Mouse (Mus musculus) frontal cortex, postnatal 25 days (tissue): ENCODE results near the gene Crabp2.

ENCODE experiments used
- DNase-seq, 2 experiments: peaks; one replicate each; pipeline ENCODE4 v3.0.0; 2022; ENCODE audit warnings: low spot score in 2 of 2

Crabp2 gene

DNA sequence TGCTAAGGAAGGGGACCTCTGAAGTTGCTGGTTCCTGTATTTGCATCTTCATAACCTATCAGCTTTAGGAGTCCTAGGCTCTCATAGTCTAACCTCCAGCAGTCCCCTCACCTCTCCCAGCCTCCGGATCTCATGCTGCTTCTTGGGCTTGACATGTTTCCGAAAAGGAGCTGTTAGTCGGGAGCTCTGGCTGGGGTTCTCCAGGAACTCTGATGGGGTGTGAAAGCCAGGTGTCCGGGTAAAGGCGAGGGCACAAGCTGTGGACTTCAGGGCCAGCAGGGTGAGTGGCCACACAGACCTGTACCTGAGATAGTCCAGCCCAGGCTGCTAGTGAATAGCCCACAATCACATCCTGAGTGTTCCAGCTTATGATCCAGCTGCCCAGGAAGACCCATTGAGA is 21.0 kb upstream of the Crabp2 start:
- no peak for DNase-seq

DNA sequence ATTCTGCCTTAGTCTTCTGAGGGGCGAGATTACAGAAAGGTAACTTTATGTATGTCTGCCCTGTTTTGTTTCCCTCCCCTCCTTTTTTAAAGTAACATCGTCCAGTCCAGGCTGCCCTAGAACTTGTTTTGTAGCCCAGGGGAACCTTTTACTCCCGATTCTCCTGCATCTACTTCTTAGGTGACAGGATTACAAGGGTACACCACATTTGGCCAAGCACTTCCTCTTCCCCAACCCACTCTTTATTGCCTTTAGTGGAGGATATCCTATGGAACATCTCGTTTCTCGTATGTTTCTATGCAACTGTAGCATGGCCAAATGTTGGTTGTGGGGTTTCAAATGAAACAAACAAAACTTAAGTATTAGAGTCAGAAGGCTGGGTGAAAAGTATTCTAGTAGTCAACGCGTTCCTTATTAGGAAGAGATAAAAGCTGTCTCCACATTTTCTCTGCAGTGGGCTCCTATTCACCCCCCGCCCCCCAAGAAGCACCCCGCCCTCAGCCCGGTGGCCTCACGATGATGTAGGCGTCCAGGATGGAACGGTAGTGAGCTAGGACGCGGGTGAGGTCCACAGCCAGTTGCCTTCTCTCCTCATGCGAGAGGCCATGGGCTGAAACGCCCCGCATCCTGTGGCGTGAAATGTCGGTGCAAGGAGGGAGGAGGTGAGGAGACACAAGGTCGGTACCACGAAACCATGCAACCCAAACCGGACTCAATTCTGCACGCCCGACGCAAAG is 19.0 kb upstream of the Crabp2 start:
- no peak for DNase-seq

- DNase-seq, result peak; percentile 92 to 95
Measured at GRCm38 (mm10) chr3:87930078-87930795, 18.2 kb upstream of the Crabp2 start, which contains the start of the genes Isg20l2 and Rrnad1. Gene Isg20l2 (plus strand): TSS chr3:87930314. Gene Rrnad1 (minus strand): TSS chr3:87930717.

DNA sequence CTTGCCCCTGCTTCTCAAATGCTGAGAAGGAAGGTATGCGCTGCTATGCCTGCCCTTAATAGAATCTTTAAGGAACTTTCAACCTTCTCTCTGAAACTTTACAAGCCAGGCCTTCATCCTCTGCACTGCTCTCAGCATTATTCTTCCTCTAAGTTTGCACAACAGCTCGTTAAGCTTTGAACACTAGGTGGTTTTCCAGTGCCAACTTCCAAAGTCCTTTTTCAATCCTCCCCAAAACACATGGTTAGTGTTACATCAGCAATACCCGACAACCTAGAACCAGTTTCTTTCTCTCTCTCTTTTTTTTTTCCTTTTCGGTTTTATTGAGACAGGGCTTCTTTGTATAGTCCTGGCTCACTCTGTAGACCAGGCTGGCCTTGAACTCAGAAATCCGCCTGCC is 14.4 kb upstream of the Crabp2 start:
- DNase-seq, result no peak

GRCm38 (mm10) chr3:87934501-87934900 is 14.0 kb upstream of the Crabp2 start:
- no peak for DNase-seq

- no peak for DNase-seq
Measured at GRCm38 (mm10) chr3:87935201-87935600, 13.3 kb upstream of the Crabp2 start.

DNA sequence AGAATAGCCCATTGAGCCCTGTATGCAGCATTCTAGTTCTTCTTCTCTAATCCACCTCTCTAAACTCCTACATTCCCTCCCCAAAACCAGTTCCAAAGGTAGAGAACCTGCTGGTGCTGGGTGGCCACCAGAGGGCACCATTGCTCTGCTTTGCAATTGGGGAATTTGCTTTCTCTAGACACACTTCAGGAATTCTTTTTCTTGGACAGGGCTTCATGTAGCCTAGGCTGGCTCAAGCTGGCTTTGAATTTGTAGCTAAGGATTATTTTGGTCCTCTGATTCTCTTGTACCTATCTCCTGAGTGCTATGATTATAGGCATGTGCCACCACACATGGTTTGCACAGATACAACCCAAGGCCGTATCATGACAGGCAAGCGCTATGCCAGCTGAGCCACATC is 12.7 kb upstream of the Crabp2 start:
- DNase-seq, result peak in 1 of 2 experiments; percentile 78

GRCm38 (mm10) chr3:87940611-87941010 is 7.9 kb upstream of the Crabp2 start:
- no peak for DNase-seq

GRCm38 (mm10) chr3:87942471-87942870 is 6.0 kb upstream of the Crabp2 start:
- DNase-seq, result no peak

- DNase-seq, result no peak
Measured at GRCm38 (mm10) chr3:87943586-87943985, 4.9 kb upstream of the Crabp2 start.

DNA sequence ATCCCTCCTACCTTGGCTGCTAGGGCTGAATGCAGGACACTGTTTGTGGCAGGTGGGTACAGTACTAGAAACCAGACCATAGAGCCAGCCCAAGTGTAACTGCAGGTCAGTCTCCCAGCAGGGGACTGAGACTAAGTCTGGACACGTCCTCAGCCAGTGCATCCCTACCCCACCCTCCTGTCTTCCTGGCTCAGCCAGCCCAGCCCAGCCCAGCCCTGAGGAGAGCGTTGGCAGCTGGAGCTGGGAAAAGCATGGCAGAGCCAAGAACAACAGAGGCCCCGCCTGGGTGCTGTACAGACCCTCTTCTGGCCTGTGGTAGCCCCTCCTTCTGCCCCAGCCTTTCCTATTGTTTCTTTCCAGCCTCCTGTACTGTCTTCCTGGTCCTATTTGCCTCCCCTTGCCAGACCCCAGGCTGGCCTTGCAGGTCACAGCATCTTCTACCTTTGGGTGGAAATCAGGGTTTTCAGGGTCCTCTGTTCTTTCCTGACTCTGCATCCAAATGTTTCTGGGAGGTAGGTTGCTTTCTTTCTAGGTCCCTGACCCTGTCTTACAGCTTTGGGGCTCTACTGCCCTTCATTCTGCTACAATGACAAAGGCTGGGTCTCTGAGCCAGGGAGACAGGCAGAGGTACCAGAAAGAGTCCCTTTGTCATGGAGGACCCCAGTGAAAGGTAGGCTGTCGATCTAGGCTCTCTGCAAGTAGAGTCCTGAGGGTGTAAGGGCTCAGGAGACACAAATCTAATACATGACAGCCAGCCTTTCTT is 3.4 kb upstream of the Crabp2 start:
- DNase-seq, result no peak

- no peak for DNase-seq
Measured at GRCm38 (mm10) chr3:87945781-87946540, 2.5 kb upstream of the Crabp2 start.

GRCm38 (mm10) chr3:87946541-87946860 is 2.0 kb upstream of the Crabp2 start:
- no peak for DNase-seq

- no peak for DNase-seq
Measured at GRCm38 (mm10) chr3:87947056-87947810, 1.2 kb upstream of the Crabp2 start.

DNA sequence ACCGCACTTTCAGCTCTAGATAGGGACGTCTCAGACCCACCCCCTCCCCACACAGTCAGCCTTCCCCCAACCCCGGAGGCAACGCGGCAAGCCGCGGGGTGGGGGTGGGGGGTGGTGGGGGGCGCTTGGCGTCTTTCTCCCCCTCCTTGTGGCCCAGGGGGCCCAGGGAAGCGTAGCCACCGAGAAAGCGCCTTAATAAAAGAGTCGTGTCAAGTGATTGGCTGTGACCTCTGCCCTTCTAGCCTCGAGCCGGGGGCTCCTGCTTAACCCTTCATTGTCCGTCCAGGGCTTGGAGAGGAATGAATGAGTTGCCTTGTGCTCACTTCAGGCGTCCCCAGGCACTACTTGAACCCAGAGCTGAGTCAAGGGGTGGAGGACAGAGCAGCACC is 661 bp upstream of the Crabp2 start:
- DNase-seq, result no peak

- DNase-seq, result no peak
Measured at GRCm38 (mm10) chr3:87949266-87949954, 944 bp downstream of the Crabp2 start.

DNA sequence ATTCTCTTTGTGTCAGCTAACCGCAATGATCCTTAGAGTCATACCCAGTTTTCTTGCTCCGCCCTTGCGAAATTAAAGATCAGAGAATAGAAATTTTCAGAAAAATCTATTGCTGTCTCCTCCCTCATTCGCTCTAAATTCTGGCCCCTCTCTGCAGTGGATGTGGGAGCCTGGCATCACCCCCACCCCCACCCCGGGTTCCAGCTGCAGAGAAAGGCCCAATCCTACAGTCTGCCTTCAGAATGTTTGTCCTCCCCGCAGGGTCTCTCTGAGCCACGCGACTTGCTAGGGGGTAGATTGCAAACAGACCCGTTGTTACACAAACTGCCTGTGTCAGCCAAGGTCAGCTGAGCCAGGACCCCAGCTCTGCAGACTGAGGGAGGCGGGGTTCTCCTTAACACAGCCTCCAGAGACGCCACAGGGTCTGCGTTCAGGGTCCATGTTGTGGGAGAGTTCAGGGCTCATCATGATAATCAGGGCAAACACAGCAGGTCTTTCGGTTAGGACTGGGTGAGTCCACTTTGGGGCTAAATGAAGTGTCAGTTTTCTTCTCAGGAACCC is 1.6 kb downstream of the Crabp2 start:
- DNase-seq, result no peak

DNA sequence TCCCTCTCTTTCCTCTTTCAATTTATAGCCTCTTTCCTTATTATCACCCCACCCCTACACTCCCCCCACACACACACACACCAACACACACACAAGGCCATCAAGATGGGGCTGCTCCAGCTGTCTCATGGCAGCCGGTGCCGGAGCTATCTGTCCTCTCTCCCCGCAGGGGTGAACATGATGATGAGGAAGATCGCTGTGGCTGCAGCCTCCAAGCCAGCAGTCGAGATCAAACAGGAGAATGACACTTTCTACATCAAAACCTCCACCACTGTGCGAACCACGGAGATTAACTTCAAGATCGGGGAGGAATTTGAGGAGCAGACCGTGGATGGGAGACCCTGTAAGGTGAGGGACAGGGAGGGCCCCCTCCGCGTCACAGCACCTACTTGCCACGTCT is 3.5 kb downstream of the Crabp2 start:
- no peak for DNase-seq

- DNase-seq, result no peak
Measured at GRCm38 (mm10) chr3:87952440-87952839, 4.0 kb downstream of the Crabp2 start.

DNA sequence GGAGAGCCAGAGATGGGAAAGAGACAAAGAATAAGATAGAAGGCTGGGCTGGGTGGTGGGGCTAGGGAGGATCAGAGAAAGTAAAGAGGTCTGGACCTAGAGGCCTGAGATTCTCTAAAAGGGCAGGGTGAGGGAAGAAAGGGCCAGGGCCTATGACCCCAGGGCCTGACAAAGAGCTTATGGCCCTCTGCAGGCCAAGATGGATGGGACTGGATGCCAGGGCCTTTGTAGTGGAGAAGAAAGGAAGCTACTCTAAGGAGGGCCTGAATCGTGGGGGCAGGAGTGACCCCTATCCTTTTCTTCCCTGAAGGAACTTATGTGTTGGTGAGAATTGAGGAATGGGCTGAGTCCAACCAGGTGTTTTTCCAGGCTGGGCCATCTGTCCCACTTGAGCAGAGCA is 9.6 kb downstream of the Crabp2 start:
- no peak for DNase-seq
